Mouse (Mus musculus): ENCODE measurements around the gene Larp1b. TPM values are rescaled to one million over a fixed set of nuclear protein-coding genes. Genes with fewer than 3 reads are reported as not detected.
A peak's percentile ranks its signal among the peaks of the same experiment; 100 is the strongest.
"Not testable (repeated sequence)": the region's sequence is repeated elsewhere in the genome, so short reads cannot be mapped to it uniquely, and the experiment has no call there.

The Larp1b gene
- total RNA-seq (2014; fragmentation: Nextera tagmentation) (11.6 and 15.9 TPM in 2 replicates), total RNA-seq (2017) (23.7 and 33.1 TPM in 2 replicates)

GRCm38 (mm10) chr3:40949170-40949902 lies at the start of gene Larp1b:
Gene Larp1b (plus strand): TSS chr3:40949828.
- ATAC-seq (replicated peaks; ENCODE audit: poor library complexity, severe bottlenecking): peak; percentile 88

- not testable (repeated sequence) for ATAC-seq (replicated peaks; ENCODE audit: poor library complexity, severe bottlenecking)
These were observed 47.2 kb upstream of the Larp1b start, which contains the start of gene 1700034I23Rik for GRCm38 (mm10) chr3:40902443-40902842. Gene 1700034I23Rik (minus strand): TSS chr3:40902543.

- no peak for ATAC-seq (replicated peaks; ENCODE audit: poor library complexity, severe bottlenecking)
These were observed 11.4 kb upstream of the Larp1b start for GRCm38 (mm10) chr3:40938189-40938588.

- no peak for ATAC-seq (replicated peaks; ENCODE audit: poor library complexity, severe bottlenecking)
These were observed 11.0 kb upstream of the Larp1b start for GRCm38 (mm10) chr3:40938592-40938991.

- no peak for ATAC-seq (replicated peaks; ENCODE audit: poor library complexity, severe bottlenecking)
These were observed 10.6 kb upstream of the Larp1b start for GRCm38 (mm10) chr3:40939019-40939418.

GRCm38 (mm10) chr3:40949903-40950600 lies 424 bp downstream of the Larp1b start:
- no peak for ATAC-seq (replicated peaks; ENCODE audit: poor library complexity, severe bottlenecking)

- ATAC-seq (replicated peaks; ENCODE audit: poor library complexity, severe bottlenecking): peak; percentile 28
These were observed 1.1 kb downstream of the Larp1b start for GRCm38 (mm10) chr3:40950601-40951201.

- ATAC-seq (replicated peaks; ENCODE audit: poor library complexity, severe bottlenecking): 0 out of 2 replicates have a peak, but pooled peaks have one; percentile 13
These were observed 1.7 kb downstream of the Larp1b start for GRCm38 (mm10) chr3:40951365-40951764.

- no peak for ATAC-seq (replicated peaks; ENCODE audit: poor library complexity, severe bottlenecking)
These were observed 3.0 kb downstream of the Larp1b start for GRCm38 (mm10) chr3:40952606-40953005.

GRCm38 (mm10) chr3:40954792-40955191 lies 5.2 kb downstream of the Larp1b start:
- no peak for ATAC-seq (replicated peaks; ENCODE audit: poor library complexity, severe bottlenecking)

- ATAC-seq (replicated peaks; ENCODE audit: poor library complexity, severe bottlenecking): no peak
These were observed 9.2 kb downstream of the Larp1b start for GRCm38 (mm10) chr3:40958831-40959230.

GRCm38 (mm10) chr3:40980758-40981157 lies 31.1 kb downstream of the Larp1b start:
- ATAC-seq (replicated peaks; ENCODE audit: poor library complexity, severe bottlenecking): no peak

GRCm38 (mm10) chr3:40987539-40987938 lies 37.9 kb downstream of the Larp1b start:
- ATAC-seq (replicated peaks; ENCODE audit: poor library complexity, severe bottlenecking): no peak

- peak; percentile 56; the same call in 1 of the 2 replicates for ATAC-seq (replicated peaks; ENCODE audit: poor library complexity, severe bottlenecking)
These were observed 39.1 kb downstream of the Larp1b start for GRCm38 (mm10) chr3:40988722-40989121.

GRCm38 (mm10) chr3:40991541-40991940 lies 41.9 kb downstream of the Larp1b start:
- ATAC-seq (replicated peaks; ENCODE audit: poor library complexity, severe bottlenecking): no peak

- peak; percentile 37; the same call in 1 of the 2 replicates for ATAC-seq (replicated peaks; ENCODE audit: poor library complexity, severe bottlenecking)
These were observed 45.5 kb downstream of the Larp1b start for GRCm38 (mm10) chr3:40995161-40995560.

GRCm38 (mm10) chr3:41009315-41009714 lies 59.7 kb downstream of the Larp1b start:
- ATAC-seq (replicated peaks; ENCODE audit: poor library complexity, severe bottlenecking): no peak

GRCm38 (mm10) chr3:41009990-41010389 lies 60.4 kb downstream of the Larp1b start:
- no peak for ATAC-seq (replicated peaks; ENCODE audit: poor library complexity, severe bottlenecking)

- no peak for ATAC-seq (replicated peaks; ENCODE audit: poor library complexity, severe bottlenecking)
These were observed 61.1 kb downstream of the Larp1b start for GRCm38 (mm10) chr3:41010701-41011100.

GRCm38 (mm10) chr3:41012451-41012850 lies 62.8 kb downstream of the Larp1b start:
- ATAC-seq (replicated peaks; ENCODE audit: poor library complexity, severe bottlenecking): no peak

GRCm38 (mm10) chr3:41014946-41015345 lies 65.3 kb downstream of the Larp1b start:
- no peak; the same call in 1 of the 2 replicates for ATAC-seq (replicated peaks; ENCODE audit: poor library complexity, severe bottlenecking)
